Mouse (Mus musculus) frontal cortex, adult 2 months (tissue): ENCODE results near the gene Mlf1. TPM values are rescaled to one million over a fixed set of nuclear protein-coding genes. Genes with fewer than 3 reads are reported as not detected.
A peak's percentile ranks its signal among the peaks of the same experiment; 100 is the strongest.

Source experiments
- DNase-seq, 2 experiments: peaks; one replicate each; pipeline ENCODE4 v3.0.0; 2022; ENCODE audit warnings: low spot score in 1 of 2; ENCODE audit errors: extremely low spot score in 1 of 2
- polyA plus RNA-seq: library from polyadenylated mRNA; depleted of rRNA; stranded (reverse); fragments of >200 nt; gene quantifications from 2 replicates; pipeline ENCODE4 v1.2.3, GENCODE M21; 2012; rRNA removed

Mlf1 gene
- 1.6 TPM in 2 replicates for polyA plus RNA-seq

DNA sequence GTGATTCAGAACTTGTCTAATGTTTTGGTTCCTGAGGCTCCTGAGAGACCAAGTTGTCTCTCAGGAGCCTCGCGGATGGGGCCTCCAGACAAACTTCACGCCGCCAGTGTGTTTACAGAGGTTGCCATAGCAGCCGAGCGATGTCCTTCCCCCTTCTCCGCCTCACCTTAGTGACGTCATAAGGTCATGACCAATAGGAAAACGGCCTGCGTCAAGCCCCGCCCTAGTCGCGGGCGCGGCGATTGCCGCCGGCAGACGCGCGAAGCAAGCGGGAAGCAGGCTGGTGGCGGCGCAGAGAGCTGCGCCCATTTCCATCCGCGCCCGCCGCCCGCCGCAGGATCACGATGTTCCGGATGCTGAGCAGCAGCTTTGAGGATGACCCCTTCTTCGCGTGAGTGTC is at the start of gene Mlf1:
Mlf1 (plus strand) TSS at position 226 of the 400 bp plus-strand sequence.
- peak; percentile 83 to 95 for DNase-seq

DNA sequence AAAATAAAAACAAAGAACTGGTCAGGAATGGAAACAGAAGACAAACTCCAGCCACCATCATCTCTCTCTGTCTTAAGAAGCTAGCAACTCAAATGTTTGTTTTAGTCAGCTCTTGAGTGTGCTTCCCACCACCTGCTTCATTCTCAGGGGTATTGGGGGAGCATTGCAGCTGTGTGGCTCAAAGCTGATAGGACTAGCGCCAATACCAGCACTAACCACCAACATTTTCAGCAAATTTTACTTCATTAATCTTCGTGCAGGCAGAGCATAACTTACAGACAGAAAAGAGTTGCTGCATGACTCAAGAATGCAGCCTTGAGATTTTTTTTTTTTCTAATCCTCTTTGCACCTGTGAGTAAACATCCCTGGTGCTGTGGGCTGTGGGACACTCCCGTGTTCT is 34.3 kb upstream of the Mlf1 start:
- no peak for DNase-seq

DNA sequence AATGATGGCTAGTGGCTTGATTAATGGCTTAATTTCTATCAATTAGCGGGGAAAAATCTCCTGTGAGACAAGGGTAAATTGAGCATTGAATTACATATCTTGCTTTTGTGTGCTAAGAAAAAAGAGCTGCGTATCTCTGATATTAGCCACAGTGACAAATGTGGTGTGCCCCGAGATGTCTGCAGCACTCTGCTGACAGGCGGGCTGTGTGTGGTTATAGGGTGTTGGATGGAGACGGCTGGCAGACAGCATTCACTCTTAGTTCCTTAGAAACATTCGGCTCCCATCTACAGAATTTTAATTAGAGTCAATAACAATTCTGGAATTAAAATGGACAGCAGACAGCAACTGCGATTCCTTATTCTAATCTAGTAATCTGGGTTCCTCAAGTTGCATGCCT is 33.0 kb upstream of the Mlf1 start:
- no peak for DNase-seq

DNA sequence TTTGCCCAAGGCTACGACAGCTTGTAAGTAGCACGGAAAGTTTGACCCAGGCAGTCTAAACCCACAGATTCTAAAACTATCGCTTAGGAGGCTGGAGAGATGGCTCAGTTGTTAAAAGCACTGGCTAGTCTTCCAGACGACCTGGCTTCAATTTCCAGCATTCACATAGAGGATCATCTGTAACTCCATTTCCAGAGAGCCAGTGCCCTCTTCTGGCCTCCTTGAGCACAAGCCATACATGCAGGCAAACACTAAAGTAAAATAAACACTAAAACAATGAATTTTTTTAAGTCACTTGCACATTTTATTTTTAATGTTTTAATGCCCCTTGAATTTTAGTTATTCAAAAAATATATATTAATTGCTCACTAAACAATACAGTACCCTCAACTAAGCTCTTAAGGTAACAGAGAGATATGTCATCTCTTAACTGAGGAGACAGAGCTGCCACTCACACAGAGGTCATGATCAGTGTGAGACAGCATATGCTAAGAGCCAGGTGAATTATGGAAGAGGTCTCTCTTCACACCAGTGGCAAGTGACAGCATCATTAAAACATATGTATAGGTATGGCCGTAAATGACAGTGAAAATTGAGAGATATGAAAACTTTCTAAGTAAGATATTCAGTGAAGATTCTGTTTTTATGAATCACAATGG is 30.8 kb upstream of the Mlf1 start:
- DNase-seq: no peak

DNA sequence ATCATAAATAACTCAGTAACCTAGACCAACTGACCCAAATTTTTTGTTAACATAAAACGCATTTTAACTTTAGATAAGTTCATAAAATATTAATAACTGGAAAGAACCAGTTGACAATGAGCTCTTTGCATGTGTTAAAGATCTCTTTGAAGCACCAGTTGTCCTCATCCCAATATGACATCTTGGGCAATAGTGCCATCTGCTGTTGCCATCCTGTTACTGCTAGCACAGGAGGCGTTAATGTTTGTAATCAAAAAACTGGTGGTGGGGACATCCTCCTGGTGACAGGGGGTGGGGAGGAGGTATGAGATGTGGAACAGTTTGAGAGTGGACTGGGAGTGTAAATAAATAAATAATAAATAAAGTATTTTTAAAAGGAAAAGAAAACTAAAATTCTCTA is 29.3 kb upstream of the Mlf1 start:
- peak in 1 of 2 experiments; percentile 81 for DNase-seq

DNA sequence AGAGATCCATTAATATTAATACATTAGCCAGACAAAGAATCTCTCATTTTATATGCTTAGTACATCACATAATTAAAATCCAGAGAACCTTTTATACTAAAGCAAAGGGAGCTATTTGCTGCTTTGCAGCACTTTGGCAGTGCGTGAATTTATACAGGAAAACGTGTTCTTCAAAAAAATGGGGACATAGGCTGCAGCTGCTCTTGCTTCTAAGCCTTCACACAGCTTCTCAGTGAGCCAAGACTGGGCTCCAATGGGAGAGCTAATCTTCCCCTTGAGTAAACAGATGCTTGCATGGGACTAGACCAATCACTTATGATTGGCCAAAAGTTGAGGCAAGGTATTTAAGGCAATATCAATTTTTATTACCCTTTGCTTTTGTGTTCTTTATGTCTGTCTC is 27.2 kb upstream of the Mlf1 start:
- DNase-seq: no peak

DNA sequence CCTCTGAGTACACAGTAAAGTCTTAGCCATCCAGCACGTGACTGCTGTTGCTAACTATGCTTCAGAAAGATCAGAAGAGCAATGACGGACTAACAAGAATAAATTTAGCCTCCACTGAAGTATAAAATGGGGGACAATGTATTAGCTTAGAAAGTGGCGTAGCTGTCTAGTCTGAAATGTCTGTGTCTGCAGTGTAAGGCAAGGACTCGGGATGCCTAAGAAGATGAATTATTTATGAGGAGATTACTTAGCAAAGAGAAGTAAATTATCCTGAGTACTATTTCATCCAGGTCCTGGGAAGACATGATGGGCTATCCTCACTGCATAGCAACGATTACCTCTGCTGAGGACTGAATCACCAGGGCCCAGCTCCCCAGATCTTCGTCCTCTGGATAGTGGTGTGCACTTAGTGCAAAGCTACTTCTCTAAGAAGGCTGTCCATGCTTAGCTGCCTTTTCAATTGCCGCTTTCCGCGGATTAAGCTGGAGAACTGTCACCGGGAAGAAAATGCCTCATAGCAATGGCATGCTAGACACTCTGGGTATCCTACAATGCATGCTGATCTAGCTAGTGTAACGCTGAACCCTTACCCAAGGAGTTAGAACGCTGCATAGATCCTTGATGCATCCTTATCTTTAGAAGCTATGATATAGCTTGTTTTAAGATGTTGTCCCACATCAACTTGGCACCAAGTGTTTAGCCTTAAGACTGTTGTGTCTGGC is 22.3 kb upstream of the Mlf1 start:
- DNase-seq: no peak

DNA sequence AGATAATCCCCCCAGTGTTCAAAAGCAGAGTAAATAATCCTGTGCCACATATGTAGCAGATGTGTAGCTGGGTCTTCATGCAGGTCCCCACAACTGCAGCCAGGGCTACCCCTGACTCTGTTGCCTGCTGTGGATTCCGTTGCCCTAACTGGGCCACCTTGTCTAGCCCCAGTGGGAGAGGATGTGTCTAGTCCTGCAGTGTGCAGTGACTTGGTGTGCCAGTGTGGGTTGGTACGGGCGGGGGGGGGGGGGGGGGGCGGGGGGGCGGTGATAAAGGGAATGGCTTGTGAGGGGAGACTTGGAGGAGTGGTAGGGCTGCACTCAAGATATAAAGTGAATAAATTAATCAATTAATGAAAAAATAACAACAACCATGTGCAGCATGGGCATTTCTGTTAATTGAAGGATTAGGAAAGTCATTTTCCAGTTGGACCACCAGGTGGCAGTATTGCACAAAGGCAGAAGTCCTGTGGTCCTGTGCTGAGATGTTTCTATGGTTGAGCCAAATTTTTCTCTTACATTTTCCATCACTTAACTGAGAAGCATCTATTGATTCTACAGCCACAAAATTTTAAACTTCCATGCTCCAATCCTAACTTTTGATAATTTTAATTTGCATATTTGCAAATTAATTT is 21.7 kb upstream of the Mlf1 start:
- DNase-seq: peak in 1 of 2 experiments; percentile 70

DNA sequence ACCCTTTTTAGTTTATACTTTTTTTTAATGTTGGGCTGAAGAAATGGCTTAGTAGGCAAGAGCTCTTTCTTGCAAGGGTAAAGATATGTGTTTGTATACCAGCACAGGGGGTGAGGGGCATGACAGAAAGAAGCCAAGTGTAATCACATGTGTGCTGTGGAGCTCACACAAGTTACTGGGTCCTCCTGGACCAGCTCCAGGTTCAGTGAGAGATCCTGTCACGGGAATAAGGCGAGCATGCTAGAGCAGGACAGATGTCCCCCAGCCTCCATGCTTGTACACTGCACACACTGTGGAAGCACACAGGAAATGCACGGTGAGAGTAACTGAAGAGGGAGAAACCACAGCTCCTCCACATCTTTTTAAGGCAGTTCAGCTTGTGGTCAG is 21.1 kb upstream of the Mlf1 start:
- DNase-seq: no peak

DNA sequence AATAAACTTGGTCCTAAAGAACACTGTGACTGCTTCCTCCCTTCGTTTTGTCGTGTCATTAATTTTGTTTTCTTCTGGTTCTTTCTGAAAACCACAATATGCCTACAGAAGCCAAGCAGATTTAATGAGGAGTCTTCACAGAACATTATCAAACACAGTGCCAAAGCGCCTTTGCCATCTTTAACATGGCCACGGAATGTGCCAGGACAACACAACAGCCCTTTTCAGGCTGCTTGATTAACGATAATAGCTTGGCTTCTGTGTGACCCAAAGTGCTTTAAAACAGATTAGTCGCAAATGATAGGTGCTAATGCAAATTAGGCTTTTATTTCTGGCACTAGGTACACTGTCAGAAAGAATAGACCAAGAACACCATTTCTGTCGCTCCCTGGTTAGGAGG is 15.5 kb upstream of the Mlf1 start:
- no peak for DNase-seq

DNA sequence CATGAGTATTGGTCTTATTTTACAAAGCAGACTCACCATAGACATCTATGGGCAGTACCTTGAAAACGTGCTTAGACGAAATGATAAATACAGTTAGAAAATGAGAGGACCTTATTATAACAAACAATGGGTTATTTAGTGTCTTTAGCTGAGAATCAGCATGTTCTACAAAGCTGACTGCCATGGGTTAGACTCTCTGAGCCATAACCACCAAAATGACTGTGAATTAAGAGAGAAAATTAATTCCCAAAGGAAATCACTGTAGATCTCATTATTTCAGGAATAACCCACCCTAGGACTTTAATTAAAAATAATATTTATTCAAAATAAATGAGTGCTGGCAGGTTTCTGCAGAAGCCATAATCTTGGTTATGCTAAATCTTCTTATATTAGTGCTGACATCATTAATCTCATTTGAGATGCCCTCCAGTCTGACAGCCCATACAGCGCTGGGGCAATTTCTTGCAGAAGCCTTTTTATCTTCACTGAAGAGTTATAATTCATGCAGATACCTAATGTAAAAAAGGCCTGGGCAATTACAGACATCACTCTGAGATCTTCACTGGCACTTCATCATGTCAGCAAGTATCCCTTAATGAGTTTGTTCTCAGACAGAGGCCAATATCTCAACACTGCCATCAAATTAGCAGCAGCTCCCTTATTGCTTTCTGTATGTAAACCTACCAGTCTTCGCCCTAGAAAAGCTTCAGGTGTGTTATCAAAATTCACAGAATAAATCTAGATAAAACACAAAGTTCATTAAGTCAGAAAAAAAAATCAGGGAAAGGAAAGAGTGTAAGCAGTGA is 7.6 kb upstream of the Mlf1 start:
- DNase-seq: no peak

DNA sequence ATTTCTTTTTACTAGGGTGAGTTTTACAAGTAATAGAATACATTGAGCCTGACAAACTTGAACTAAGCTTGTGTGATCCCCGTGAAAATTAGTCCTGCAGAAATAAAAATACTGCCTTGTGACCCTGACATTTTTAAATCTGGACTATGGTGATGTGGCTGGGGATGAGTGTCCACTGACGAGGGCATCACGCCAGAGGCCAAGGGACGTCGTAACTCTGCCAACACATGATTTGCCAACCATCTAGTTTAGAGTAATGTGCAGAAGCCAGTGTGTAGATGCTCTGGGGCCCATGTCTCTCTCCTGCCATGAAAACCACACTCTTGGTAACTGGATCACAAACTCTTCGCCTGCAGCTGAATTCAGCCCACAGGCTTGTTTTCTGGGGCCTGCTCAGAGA is 6.4 kb upstream of the Mlf1 start:
- no peak for DNase-seq

DNA sequence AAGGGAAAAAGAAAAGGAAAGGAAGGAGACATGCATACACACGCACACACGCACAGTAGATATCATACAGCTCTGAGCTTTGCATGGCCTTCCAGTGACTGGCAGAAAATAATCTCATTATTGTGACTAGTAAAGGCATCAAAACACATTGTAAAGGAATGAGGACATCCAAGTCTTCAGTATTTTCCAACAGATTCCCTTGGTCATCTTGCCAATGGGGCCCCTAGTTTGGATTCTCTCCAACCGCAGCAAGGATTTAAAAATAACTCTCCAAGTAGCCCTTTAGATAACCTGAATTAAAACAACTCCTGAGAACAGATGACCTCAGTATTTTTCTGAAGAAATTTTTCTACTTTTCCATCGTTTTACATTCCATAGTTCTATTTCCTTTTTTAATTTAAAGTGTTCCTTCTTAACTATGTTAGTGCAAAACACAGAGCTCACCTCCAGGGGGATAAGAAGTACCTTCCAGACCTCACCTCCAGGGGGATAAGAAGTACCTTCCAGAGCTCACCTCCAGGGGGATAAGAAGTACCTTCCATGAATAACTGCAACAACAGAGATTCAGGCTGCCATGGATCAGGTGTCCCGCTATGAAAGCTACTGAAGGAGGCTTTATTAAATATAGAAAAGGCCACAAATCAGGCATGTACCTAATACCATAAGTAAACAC is 4.4 kb upstream of the Mlf1 start:
- no peak for DNase-seq

DNA sequence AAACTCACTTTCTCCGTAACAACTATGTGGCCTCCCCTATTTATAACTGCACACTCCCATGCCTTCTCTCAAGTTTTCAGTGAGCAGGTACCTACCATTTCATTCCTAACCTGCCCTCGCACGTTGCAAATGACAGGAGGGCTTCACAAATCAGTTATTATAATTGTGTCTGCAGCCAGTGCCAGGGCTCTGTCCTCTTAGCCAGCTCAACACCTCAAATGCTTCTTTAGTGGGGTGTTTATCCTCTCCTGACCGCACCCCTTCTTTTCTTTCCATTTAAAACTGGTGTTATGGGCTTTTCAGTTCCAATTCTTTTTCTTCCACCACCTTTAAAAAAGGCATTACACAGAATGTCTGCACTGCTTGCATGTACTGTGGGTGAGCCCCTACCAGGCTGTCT is 1.7 kb upstream of the Mlf1 start:
- DNase-seq: no peak

DNA sequence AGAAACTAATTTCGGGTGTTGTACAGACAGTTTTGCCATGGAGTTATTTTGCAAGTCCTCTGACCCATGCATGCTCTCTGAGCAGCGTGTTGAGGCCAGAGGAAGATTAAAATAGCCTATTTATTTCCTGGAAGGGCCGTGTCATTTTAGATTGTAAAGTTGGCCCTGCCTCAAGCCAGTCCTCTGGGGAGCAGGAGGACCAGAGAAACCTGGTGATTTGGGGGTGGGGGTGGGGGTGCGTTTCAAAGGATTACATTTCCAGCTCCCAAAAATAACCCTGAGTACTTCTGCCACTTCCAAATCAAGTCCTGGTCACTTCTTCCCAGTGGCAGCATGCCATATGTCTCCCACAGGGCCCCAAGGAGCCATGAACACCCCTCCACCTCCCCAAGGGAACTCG is 1.1 kb upstream of the Mlf1 start:
- no peak for DNase-seq

DNA sequence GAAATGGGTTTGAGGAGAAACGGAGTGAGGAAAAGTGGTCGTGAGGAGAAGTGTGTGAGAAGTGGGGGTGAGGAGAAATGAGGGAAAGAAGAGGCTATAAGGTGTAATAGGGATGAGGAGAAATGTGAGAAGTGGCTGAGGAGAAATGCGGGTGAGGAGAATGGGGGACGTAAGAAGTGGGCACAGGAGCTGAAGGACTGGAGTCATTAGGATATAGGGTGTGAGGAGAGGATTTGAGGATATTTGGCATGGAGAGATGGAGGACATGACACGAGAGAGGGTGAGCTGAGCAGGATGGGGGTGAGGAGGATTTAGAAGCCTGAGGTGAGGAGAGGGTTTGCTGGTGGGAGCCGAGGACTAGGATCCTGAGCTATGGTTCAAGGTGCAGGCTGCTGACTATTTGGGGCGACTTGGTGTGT is 472 bp downstream of the Mlf1 start:
- no peak for DNase-seq

DNA sequence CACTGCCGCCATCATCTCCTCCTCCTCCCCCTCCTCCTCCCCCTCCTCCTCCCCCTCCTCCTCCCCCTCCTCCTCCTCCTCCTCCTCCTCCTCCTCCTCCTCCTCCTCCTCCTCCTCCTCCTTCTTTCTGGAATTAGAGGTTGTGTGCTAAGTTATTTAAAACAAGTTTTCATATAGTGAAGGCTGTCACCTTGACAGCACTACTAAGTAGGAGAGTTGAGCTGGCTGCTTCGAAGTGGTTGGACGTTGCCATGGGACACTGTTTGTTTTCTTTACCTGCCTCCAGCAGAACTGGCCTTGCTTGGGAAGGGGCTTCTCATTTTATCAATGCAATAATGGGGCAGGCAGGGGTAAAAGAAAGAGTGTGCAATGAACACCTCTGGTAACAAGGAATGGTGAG is 1.2 kb downstream of the Mlf1 start, which contains the start of gene Gm17402:
Gm17402 (minus strand) TSS at position 101 of the 400 bp plus-strand sequence.
- no peak for DNase-seq

DNA sequence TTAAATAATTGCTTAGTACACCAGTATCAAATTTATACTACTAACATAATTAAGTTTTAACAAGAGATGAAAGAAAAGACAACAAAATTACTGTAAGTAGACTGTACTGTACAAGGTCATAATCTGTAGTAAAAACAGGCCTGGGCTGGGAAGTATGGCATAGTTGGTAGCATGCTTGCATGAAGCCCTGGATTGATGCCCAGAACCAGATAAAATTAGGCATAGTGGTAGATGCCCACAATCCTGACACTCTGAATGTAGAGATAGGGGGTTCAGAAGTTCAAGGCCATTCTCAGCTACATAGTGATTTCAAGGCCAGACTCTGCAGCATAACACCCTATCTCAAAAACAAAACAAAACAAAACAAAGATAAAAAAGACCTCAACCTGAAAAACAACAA is 4.3 kb downstream of the Mlf1 start:
- DNase-seq: no peak

DNA sequence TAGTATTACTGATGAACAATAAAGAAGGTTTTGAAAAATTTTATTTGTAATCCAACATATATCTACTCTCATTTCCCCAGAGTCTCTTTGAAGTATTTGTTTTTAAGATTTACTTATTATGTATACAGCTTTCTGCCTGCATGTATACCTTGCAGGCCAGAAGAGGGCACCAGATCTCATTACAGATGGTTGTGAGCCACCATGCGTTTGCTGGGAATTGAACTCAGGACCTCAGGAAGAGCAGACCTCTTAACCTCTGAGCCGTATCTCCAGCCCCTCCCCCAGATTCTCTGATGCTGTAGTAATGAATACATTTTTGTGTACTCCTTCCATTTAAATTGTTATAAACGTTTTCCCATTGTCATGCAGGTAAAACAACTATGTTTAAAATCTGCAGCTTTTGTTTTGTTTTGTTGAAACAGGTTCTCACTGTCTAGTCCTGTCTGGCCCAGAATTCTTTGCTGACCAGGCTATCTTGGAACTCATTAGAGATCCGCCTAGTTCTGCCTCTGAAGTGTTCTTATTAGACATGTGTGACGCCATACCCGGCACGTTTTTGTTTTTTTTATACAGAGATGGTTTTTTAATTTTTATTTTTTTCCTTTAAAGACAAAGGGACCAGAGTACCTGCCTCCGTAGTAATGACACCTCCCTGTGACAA is 55.6 kb downstream of the Mlf1 start:
- no peak for DNase-seq

DNA sequence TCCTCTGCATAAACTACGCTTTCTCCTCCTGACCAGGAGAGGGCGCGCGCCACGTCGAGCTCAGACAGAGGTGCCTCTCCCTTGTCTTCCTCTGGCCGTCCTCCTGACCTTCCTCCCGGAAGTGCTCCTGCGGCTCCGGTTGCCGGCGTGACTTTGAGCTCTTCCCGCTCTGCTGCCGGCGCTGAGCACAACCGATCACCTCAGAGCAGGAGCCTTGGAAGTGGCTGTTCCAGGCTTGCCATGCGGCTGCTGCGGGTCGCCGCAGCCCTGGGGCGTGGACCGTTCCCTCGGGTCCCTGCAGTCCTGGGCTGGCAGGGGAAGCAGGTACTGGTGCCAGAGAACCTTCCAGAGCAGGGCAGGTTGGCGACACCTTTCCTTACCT is 56.1 kb downstream of the Mlf1 start, which contains the start of gene Gfm1:
Gfm1 (plus strand) TSS at position 98 of the 382 bp plus-strand sequence.
- DNase-seq: peak; percentile 79 to 95
